Mouse (Mus musculus) heart, postnatal 25 days (tissue): ENCODE measurements around the gene Cdh4. TPM values are rescaled to one million over a fixed set of nuclear protein-coding genes. Genes with fewer than 3 reads are reported as not detected.

ENCODE experiments used
- DNase-seq: peaks from one replicate; pipeline ENCODE4 v3.0.0; 2022; ENCODE audit warnings: low spot score
- intact Hi-C: fragments of 180-260 bp; cut with DNase I; formaldehyde crosslinking; loops from one replicate; pipeline ENCODE4 v1.15.1; 2025
- total RNA-seq, 2 experiments: library from RNA; stranded (reverse); gene quantifications; 2 replicates each; pipeline ENCODE4 v1.2.3; 2021

Gene Cdh4
- total RNA-seq, result under 1 TPM; 0.44 to 0.61 TPM

DNA sequence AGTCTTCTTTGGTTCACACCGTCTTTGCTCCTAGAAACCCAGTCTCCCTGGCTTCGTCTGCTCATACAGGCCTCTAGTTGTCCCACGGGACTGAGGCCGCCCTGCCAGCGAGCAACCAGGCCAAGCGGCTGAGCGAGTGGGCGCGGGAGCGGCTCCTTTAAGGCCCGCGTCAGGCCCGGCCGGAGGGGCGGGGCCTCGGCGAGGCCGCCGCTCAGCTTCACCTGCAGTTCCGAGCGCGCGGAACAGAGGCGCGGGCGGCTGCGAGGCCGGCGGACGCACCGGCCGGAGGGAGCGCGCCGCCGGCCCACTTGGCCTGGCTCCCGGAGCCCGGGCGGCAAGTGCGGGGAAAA lies at the start of gene Cdh4:
Gene Cdh4 (plus strand): TSS at position 241 of the 350 bp plus-strand sequence.
- peak; percentile 31 for DNase-seq
- intact Hi-C loops, result no loop called here

DNA sequence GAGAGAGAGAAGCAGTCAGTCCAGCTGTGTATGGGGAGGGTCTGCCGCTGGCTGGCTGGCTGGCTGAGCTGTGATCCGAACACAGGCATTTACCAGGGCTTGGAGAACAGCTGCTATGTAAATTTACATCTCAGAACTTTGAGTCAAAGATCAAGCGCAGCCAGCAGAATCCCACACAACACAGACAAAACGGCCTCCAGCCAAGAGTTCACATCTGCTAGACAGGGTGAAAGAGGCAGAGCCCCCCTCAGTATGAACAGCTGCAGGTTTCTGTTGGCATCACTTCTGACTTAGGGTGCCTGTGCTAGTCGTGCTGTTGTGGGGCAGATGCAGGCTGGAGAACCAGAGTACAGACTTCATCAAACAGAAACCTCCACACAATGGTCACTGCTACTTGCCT lies 46.8 kb upstream of the Cdh4 start:
- no peak for DNase-seq
- intact Hi-C loops, result no loop called here

DNA sequence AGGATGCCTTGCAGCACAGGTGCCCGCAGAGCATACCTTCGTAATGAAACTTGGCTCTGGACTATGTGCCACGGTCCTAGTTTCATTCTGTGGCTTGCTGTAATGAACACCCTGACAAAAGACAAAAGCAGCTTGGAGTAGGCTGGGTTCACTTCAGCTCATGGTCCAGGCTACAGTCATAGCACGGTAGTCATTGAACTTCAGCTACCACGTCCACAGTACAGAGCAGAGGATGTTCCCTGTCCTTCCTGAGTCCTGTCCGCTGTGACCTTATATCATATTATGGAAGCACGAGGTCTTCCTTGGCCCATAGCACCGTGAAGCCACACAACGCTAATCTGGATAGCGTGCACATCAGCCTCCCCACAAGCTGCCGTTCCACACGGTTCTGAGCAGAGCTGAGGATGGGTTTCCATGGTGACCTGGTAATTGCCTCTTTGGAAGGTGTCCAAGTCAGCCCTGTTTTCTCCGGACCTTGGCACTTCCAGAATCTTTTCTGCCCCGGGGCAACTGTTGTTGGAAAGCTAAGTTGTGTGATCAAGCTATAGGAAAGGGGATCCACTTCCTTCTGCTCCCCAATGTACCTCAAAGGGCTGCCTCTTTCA lies 42.5 kb upstream of the Cdh4 start:
- intact Hi-C loops, result no loop called here
- no peak for DNase-seq

DNA sequence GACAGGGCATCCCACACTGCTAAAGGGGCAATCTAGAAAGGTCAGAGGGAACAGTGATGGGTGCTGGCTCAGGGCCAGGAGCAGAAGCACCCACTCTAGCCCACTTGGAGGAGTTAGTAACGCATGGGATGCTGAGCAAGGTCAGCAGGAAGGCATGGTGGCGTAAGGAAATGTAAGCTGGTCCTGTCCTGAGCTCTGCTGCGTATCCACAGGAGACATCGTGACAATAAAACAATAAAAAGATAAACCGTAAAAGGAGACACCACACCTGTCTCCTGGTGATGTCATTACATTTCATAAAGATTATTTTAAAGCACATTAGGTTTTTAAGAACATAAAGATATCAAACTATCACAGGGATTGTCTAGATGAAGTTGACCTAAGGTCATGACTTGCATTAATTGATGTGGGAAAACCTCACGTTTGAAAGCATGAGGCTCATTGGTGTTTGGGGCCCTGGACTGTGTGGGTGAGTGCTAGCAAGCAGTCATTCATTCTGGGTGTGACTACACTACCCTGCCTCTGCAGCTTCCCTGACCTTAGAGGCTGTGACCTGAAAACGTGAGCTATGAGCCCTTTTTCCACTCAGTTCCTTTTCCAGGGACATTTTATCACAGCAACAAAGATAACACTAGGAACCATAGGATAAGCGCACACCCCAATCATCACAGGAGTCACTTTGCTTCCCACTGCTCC lies 31.2 kb upstream of the Cdh4 start:
- intact Hi-C loops, result no loop called here
- DNase-seq, result no peak

DNA sequence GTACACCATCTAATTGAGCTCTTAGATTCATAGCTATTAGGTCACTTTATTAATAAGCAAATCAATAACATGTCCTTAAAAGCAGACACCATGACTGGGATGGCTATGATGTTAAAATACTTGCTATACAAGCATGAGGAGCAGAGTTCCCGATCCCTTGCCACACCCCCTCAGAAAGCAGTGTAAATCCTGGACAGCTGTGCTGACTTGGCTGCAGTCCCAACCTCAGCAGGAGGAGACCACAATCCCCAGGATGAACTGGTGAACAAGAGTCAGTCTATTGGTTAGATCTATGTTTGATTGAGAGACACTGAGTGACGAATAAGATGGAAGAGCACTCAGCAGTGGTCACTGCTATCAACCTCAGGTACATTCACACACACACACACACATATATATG lies 29.3 kb upstream of the Cdh4 start:
- intact Hi-C loops, result no loop called here
- no peak for DNase-seq

DNA sequence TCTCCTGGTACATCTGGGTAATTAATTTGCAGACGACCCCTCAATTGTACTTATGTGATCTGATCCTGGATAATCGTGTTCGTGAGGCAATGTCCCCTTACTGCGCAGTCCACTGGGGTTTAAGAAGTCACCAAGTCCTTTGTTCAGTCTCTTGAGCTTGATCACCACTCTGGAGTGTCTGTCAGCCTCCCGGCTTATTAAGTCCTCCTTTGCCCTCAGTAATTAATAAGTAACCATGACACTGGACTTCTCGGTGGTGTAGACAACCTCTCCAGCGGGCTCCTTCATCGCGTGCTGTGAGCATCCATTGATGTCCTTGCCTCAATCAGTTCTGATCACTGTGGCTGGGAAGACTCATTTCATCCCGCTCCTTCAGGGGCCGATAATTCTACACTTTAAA lies 28.0 kb upstream of the Cdh4 start:
- intact Hi-C loops, result no loop called here
- no peak for DNase-seq

DNA sequence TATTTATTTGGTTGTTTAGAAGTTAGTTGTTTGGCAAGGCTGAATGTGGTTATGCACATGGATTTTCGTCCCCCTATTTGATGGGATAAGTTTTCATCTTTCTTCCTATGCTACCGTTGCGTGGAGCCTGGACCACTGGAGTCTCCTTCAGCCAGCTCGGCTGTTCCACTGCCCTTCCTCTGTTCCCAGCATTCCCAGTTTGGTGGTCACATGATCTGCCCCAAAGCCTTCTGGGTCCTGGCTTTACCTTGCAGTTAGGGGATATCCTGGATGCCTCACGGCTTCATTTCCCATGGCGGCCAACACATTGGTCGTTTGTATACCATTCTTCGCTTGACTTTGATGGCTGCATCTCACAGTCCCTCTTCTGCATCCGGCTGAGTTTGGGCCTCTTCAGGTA lies 27.5 kb upstream of the Cdh4 start:
- intact Hi-C loops, result no loop called here
- no peak for DNase-seq

DNA sequence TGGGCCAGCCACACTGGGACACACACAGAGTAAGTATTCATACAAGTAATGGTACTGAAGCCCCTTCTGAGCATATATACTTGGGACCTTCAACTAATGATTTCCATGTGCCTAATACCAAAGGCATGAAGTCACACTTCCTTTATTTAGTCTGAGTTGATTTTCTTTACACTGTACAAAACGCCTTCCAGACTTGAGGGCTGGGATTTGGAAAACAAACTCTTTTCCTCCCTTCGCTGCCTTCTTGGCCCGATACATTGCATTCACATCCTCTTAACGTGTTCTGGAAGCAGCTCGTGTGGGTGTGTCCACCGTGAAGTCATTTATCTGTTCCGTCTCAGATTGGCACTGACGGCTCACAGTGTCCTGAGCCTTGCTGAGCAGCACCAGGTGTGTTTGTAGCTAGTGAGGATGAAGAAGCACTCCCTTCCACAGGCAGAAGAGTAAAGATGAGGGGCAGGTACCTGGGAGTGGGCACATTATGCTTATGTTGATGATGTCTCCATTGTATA lies 26.3 kb upstream of the Cdh4 start:
- intact Hi-C loops, result no loop called here
- no peak for DNase-seq

DNA sequence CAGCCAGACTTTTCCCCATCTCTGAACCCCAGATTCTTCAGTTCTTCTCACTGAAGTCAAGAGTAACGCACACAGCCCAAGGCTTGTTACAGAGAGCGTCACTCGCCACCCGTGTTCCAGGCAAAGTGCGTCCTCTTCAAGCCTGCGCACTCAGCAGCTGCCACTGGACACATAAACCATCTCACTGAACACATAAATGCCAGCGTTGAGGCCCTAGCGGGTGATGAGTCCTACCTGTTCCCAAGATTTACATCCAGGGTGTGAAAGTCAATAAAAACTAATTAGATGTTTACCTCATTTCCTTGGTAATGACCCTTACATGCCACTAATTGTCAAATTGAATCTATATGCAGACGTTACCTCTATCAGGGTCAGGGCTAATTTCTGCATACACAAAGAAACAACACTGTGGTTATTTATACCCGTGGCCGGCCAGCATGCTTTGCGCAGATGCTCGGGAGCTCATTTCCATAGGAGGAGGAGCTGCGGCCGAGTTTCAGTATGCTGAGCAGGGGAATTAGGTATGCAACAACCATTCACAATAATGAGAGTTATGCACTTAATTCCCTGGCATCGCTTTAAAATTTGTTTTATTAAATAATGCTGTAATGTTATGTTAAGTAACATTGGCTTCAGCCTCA lies 25.5 kb upstream of the Cdh4 start:
- intact Hi-C loops, result no loop called here
- DNase-seq, result no peak

DNA sequence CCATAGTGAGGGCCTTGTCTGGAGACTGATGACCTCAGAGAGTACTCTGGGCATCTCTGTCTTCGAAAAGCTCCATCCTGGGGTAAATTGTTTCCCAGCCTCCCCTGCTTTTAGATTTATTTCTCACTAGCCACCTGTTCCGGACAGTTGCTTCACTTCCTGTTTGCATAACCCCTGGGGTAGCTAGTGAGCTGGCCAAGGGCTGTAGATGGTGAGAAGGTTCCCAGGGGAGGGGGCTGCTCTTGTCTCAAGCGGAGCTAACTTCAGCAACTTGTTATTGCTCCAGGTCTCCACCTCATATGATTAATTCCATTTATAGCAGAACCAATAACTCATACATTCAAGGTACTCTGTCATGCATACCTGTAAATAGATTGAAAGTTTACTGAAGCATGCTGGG lies 16.6 kb upstream of the Cdh4 start:
- DNase-seq, result no peak
- intact Hi-C loops, result no loop called here

DNA sequence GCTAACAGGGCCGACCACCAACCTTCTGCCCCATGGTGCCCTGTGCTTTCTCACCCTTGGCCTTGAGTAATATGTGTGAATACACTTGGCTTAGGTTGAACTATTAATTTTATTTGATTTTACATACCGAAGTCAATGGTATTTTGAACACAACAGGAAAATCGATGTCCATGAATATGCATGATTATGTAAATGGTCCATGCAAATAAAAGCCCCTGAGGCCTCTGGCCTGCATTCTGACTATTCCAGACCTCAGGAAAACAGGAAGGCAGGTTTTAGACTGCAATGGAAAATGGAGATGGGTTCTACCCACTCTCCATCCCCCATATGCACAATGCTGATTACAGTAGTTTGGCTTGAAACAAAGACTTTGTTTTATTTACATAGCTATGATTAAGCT lies 13.3 kb upstream of the Cdh4 start:
- no peak for DNase-seq
- intact Hi-C loops, result no loop called here

DNA sequence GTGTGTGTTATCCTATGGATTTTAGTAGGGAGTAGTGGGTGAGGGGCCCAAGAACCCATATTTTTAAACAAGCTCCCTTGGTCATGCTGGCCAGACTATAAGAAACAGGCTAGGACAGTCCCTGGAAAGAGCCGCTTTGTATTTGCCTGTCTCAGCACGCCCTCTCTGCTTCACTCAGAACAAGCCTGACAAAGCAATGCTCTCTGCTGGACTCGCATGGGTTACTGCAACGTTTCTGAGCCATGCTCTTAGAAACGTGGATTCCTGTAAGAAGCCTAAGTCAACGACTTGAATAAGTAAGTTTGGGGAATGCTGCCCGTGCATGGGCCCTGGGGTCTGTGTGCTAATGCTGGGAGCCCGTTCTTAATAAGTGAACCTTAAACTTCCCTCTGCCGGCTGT lies 2.1 kb upstream of the Cdh4 start:
- no peak for DNase-seq
- intact Hi-C loops, result no loop called here

DNA sequence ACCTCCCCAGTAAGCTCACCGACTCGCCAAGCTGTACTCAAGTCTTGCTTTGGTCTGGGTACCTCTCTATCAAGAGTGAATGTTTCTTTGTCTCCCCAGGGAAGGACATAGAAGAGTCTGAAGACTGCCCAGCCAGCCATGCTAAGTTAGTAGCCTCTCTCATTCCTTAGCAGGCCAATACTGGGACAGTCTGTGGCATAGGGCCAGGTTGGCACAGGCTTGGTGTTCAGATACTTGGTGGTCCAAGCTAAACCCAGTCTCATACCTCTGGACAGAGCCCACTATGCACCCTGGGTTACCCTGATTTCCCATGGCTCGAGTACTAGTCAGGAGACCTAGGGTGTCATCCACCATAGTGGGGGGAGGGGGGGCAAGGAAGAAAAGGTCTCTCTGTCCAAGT lies 1.1 kb upstream of the Cdh4 start:
- intact Hi-C loops, result no loop called here

DNA sequence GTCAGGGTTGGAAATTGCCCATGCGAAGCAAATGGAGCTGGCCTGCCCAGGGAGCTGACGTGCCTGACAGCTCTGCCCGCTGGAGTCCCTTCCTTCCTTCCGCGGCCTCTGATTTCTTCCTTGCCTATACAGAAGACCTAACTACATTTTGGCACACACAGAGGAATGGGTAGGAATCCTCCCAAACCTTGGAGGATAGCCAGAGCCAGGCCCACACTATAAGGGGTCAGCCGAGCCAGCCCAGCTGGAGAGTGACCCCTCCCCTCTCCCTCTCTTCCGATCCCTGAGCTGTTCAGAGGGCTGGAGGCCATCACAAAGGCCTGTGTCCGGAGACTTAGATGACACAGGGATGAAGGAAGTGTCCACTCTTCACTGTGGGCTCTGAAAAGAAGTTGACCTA lies 514 bp upstream of the Cdh4 start:
- no peak for DNase-seq
- intact Hi-C loops, result no loop called here

More for the DNA sequence above, 1.1 kb upstream of the Cdh4 start:
- no peak for DNase-seq

DNA sequence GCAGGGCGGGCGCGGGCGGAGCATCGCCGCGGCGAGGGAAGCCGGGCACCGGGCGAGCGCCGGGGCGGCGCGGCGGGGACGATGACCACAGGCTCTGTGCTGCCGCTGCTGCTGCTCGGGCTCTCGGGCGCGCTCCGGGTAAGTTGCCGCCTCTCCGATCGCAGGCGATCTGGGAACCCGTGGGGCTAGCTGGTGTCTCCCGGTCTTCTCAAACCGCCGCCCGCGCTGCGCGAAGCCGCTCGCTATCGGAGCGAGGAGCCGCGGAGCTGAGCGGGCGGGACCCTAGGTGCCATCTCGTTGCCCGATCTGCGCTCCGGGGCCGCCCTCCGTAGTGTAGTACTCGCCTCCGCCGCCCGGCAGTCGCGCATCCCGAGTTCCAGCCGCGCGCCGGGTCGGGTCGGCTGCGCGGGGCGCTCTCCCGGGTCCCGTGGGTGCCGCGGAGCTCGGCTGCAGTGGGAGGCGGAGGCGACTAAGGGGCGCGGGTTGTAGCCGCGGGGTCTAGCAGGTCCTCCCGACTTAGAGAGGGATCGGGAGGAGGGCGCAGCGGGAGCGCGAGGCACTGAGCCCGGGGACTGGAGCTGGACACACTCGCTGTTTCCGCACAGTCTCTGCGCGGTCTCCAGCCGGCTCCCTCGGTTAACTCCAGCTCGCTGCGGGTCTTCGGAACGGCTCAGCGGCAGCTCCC lies 452 bp downstream of the Cdh4 start:
- DNase-seq, result no peak
- intact Hi-C loops, result no loop called here

DNA sequence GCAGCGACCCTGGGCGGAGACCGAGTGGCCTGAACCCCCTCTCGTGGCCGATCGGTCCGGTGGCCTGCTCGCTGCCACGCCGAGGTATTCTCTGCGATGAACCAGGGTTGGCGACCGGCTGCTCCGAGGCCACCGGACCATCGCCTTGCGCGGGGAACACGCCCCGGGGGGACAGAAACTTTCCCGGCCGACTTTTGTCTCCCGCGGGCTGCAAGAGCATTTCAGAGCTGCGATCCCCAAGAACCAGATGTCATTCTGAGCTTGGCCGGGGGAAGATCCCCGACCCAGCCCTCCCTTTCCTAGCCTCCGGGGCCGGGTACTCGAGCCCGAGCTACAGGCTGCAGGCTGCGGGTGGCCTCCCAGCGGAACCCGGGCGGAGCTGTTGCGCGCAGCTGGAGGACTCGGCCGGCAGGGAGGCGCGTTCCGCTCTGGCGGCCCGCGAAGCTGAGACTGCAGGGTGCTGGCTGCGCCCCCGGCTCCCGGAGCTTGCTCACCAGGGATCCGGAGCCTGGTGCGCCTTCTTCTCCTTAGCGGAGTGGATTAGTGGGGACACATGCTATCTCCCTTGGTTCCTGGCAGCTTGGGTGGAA lies 1.1 kb downstream of the Cdh4 start:
- intact Hi-C loops, result no loop called here
- no peak for DNase-seq

DNA sequence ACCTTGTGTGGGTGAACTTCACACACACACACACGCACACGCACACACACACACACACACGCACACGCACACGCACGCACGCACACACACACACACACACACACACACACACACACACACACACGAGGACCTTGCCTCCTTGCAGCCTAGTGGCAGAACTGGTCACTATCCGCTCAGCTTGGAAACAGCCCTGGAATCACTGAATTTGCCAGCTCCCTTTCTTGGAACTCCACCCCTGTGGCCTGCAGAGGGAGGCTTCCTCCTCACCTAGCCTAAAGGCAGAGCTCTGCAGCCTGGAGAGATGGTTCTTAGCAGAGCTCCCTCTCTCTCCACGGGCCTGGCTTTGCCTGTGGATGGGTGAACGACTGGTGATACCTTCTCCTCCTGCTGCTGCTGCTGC lies 1.7 kb downstream of the Cdh4 start:
- intact Hi-C loops, result no loop called here
- DNase-seq, result no peak

DNA sequence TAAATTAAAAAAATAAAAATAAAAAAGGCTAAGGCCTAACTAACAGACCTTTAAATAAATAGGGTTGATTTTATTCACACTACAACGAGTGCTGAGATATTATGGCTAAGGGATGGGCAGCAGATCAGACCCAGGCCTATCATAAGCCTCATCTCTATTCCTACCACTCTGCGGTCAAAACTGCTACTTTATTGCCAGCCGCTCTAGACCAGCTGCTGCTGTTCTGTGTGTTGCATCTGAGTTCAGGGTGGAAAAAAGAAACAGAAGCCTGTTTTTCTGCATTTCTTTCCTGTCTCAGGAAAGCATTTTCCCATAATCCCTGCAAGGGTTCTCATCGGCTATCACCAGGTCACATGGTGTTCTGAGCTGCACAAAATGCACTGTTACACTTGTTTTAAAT lies 6.0 kb downstream of the Cdh4 start:
- intact Hi-C loops, result no loop called here
- no peak for DNase-seq

DNA sequence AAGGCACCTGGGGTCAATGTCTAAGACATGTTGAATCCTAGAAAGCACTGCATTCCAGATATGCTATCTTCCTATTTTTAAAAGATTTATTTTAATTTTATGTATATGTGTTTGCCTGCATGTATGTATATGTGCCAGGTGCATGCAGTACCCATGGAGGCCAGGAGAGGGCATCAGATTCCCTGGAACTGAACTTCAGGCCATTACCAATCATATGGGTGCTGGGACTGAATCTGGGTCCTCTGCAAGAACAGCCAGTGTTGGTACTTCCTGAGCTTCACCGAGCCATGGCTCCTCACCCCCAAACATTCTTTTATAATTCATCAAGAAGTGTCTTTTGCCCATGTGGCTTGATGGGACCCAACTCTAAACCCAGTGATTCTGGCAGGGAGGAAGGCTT lies 6.8 kb downstream of the Cdh4 start:
- DNase-seq, result no peak
- intact Hi-C loops, result no loop called here

DNA sequence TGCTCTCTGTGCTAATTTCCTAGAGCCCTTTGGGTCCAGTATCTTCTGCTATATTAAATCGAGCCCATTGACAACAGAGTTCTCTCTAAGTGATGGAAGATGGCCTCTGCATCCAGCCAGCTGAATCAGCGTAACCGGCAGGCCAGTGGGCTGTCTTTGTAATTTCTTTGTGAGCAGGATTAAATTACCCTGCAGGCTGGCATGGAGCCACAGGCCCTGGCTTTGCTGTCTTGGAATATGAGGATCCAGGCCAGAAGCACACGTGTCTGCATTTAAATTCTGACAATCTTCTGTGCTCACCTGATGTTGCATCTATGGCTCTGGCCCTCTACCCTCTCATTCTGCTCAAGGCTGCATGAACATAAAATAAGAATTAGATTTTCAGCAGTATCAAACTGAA lies 17.0 kb downstream of the Cdh4 start:
- DNase-seq, result no peak
- intact Hi-C loops, result no loop called here

DNA sequence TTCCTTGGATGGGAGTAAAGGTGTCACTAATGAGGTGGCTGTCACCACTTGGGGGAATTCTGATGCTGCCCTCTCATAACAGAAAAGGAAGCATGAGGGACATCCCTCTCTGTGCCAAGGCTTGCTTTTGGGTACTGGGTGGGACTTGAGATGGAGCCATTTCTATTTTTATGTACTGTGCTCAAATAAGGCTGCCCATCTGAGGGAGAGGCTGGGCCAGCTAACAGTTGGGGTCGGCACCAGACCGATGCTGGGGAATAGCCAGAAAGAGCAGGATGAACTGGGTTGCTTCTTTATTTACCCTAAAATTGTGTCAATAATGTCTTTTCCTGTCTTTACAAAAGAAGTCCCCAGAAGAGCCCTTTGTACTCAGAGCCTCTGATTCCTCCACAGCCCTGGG lies 17.4 kb downstream of the Cdh4 start:
- DNase-seq, result no peak
- intact Hi-C loops, result no loop called here
